Mouse (Mus musculus): ENCODE measurements around the gene Stk11. TPM values are rescaled to one million over a fixed set of nuclear protein-coding genes. Genes with fewer than 3 reads are reported as not detected.

Stk11 gene
- polyA plus RNA-seq, 1 experiment from 2014 or later = 140 TPM

GRCm38 (mm10) chr10:80141243-80141642 lies 25.6 kb downstream of the Stk11 start:
- CTCF ChIA-PET = interaction anchor here (0.9 to 5.2 kb wide), 10 partner anchors 11 to 181 kb away, joined by 3 to 46 read pairs (median 6); partner anchors contain the start of genes Tmem259 and Wdr18
- DNase-seq (ENCODE audit: low read depth, low spot score) (peak; percentile 71), ATAC-seq (peak; percentile 51)
- TF ChIP-seq CTCF (IDR thresholded peaks at IDR 0.05) = no peak
- POLR2A ChIA-PET = interaction anchor here (0.6 to 2.3 kb wide), 10 partner anchors 11 to 408 kb away, joined by 3 to 7 read pairs (median 4); partner anchors contain the start of genes Cirbp and Tmem259
- in situ Hi-C loops (cut with MboI; ENCODE audit: low pct_unique_long_range_greater_than_20kb) = loop anchor here (5.0 kb wide), 1 partner anchor 154 kb away; the partner anchor contains the start of gene Cnn2
- no peaks in the 10 kb centered on the region for H3K27me3 ChIP-seq

- in situ Hi-C loops (cut with MboI; ENCODE audit: low pct_unique_long_range_greater_than_20kb) = loop anchor here (5.0 kb wide), 1 partner anchor 155 kb away; the partner anchor contains the start of gene Cnn2
- H3K27me3 ChIP-seq = no peaks in the 10 kb centered on the region
- no peak for TF ChIP-seq CTCF (IDR thresholded peaks at IDR 0.05)
- ATAC-seq (peak; percentile 45), DNase-seq (ENCODE audit: low read depth, low spot score) (peak; percentile 89)
- ChIA-PET POLR2A (interaction anchor here (0.6 to 15.5 kb wide), 8 partner anchors 12 to 234 kb away, joined by 3 to 191 read pairs (median 4); partner anchors contain the start of genes Cirbp and Tmem259), CTCF (interaction anchor here (1.0 to 5.6 kb wide), 7 partner anchors 12 to 182 kb away, joined by 3 to 58 read pairs (median 6); partner anchors contain the start of genes Cirbp, Tmem259 and Wdr18)
Measured at GRCm38 (mm10) chr10:80141786-80142529, 26.4 kb downstream of the Stk11 start.

GRCm38 (mm10) chr10:80142530-80142925 lies 26.9 kb downstream of the Stk11 start:
- CTCF ChIA-PET = interaction anchor here (5.2 to 5.6 kb wide), 2 partner anchors 23 to 157 kb away, joined by 46 to 58 read pairs; partner anchors contain the start of genes Cirbp and Tmem259
- no peak for ATAC-seq
- in situ Hi-C loops (cut with MboI; ENCODE audit: low pct_unique_long_range_greater_than_20kb) = loop anchor here (5.0 kb wide), 1 partner anchor 155 kb away; the partner anchor contains the start of gene Cnn2
- H3K27me3 ChIP-seq = no peaks in the 10 kb centered on the region
- DNase-seq (ENCODE audit: low read depth, low spot score) = no peak
- POLR2A ChIA-PET = interaction anchor here (1.1 to 15.5 kb wide), 3 partner anchors 20 to 89 kb away, joined by 3 to 191 read pairs (median 4); partner anchors contain the start of gene Cirbp
- TF ChIP-seq CTCF (IDR thresholded peaks at IDR 0.05) = no peak

- no peak for DNase-seq (ENCODE audit: low read depth, low spot score)
- H3K27me3 ChIP-seq = no peaks in the 10 kb centered on the region
- no peak for ATAC-seq
- TF ChIP-seq CTCF (IDR thresholded peaks at IDR 0.05) = no peak
- ChIA-PET POLR2A (interaction anchor here (0.7 to 15.5 kb wide), 4 partner anchors 19 to 156 kb away, joined by 3 to 191 read pairs (median 3); partner anchors contain the start of genes Cirbp and Cnn2), CTCF (interaction anchor here (5.2 to 5.6 kb wide), 2 partner anchors 22 to 158 kb away, joined by 46 to 58 read pairs; partner anchors contain the start of genes Cirbp and Tmem259)
- in situ Hi-C loops (cut with MboI; ENCODE audit: low pct_unique_long_range_greater_than_20kb) = loop anchor here (5.0 kb wide), 1 partner anchor 156 kb away; the partner anchor contains the start of gene Cnn2
Measured at GRCm38 (mm10) chr10:80143664-80144063, 28.1 kb downstream of the Stk11 start.

GRCm38 (mm10) chr10:80144159-80144558 lies 28.6 kb downstream of the Stk11 start:
- POLR2A ChIA-PET = interaction anchor here (0.7 to 15.5 kb wide), 2 partner anchors 19 to 35 kb away, joined by 3 to 191 read pairs; partner anchors contain the start of gene Cirbp
- ATAC-seq = no peak
- in situ Hi-C loops (cut with MboI; ENCODE audit: low pct_unique_long_range_greater_than_20kb) = loop anchor here (5.0 kb wide), 1 partner anchor 157 kb away; the partner anchor contains the start of gene Cnn2
- no peak for TF ChIP-seq CTCF (IDR thresholded peaks at IDR 0.05)
- DNase-seq (ENCODE audit: low read depth, low spot score) = no peak
- CTCF ChIA-PET = interaction anchor here (5.2 to 5.6 kb wide), 2 partner anchors 21 to 158 kb away, joined by 46 to 58 read pairs; partner anchors contain the start of genes Cirbp and Tmem259
- no peaks in the 10 kb centered on the region for H3K27me3 ChIP-seq

- ATAC-seq = no peak
- CTCF ChIA-PET = interaction anchor here (1.4 to 5.6 kb wide), 3 partner anchors 10 to 20 kb away, joined by 3 to 58 read pairs (median 5); partner anchors contain the start of gene Cirbp
- no peak for DNase-seq (ENCODE audit: low read depth, low spot score)
- POLR2A ChIA-PET = interaction anchor here (2.4 to 15.5 kb wide), 2 partner anchors 11 to 18 kb away, joined by 8 to 191 read pairs; partner anchors contain the start of gene Cirbp
- H3K27me3 ChIP-seq = no peaks in the 10 kb centered on the region
- no peak for TF ChIP-seq CTCF (IDR thresholded peaks at IDR 0.05)
- in situ Hi-C loops (cut with MboI; ENCODE audit: low pct_unique_long_range_greater_than_20kb) = loop anchor here (5.0 kb wide), 1 partner anchor 158 kb away; the partner anchor contains the start of gene Cnn2
Measured at GRCm38 (mm10) chr10:80144864-80145838, 29.5 kb downstream of the Stk11 start.

- DNase-seq (ENCODE audit: low read depth, low spot score) (no peak), ATAC-seq (no peak)
- no peak for TF ChIP-seq CTCF (IDR thresholded peaks at IDR 0.05)
- H3K27me3 ChIP-seq = no peaks in the 10 kb centered on the region
- in situ Hi-C loops (cut with MboI; ENCODE audit: low pct_unique_long_range_greater_than_20kb) = no loop called here
- CTCF ChIA-PET = interaction anchor here (1.1 to 5.6 kb wide), 4 partner anchors 9 to 161 kb away, joined by 3 to 58 read pairs (median 4); partner anchors contain the start of genes Cirbp and Tmem259
- POLR2A ChIA-PET = interaction anchor here (1.4 to 15.5 kb wide), 3 partner anchors 10 to 29 kb away, joined by 3 to 191 read pairs (median 8); partner anchors contain the start of gene Cirbp
Measured at GRCm38 (mm10) chr10:80145896-80146295, 30.3 kb downstream of the Stk11 start.

- in situ Hi-C loops (cut with MboI; ENCODE audit: low pct_unique_long_range_greater_than_20kb) = no loop called here
- POLR2A ChIA-PET = interaction anchor here (1.4 to 15.5 kb wide), 3 partner anchors 9 to 30 kb away, joined by 3 to 191 read pairs (median 8); partner anchors contain the start of gene Cirbp
- no peak for TF ChIP-seq CTCF (IDR thresholded peaks at IDR 0.05)
- CTCF ChIA-PET = interaction anchor here (1.1 to 5.6 kb wide), 4 partner anchors 8 to 162 kb away, joined by 3 to 58 read pairs (median 4); partner anchors contain the start of genes Cirbp and Tmem259
- no peaks in the 10 kb centered on the region for H3K27me3 ChIP-seq
- no peak for DNase-seq (ENCODE audit: low read depth, low spot score)
- no peak for ATAC-seq
Measured at GRCm38 (mm10) chr10:80146568-80147011, 31.0 kb downstream of the Stk11 start.
